Mouse (Mus musculus) neural tube, embryonic 11.5 days (tissue): ENCODE measurements at regions not wholly inside any gene's neighbourhood (a gene's known extent, or its start where the extent isn't known, plus 50 kb on each side); places are given as distances from the start of the nearest gene placed in this dataset.

Experiments used
- ATAC-seq: fragments of 200-750 bp; cut with Nextera tagmentation; 2 replicates; pipeline ENCODE4 v1.8.0; 2017; ENCODE audit warnings: moderate number of reproducible peaks, mild to moderate bottlenecking, moderate TSS enrichment, moderate library complexity; ENCODE audit not compliant: insufficient read depth, low FRiP score, low TSS enrichment
- DNase-seq: peaks from one replicate; pipeline ENCODE4 v3.0.0-alpha.2; 2015; ENCODE audit warnings: low spot score
- H3K27ac ChIP-seq: fragments of 300-500 bp; sonication (generic); 2 replicates; pipeline ENCODE4 v1.5.1; 2014; ENCODE audit warnings: low read depth, mild to moderate bottlenecking, low read length
- H3K27me3 ChIP-seq: fragments of 300-500 bp; sonication (generic); 2 replicates; pipeline ENCODE4 v1.6.1; 2014; ENCODE audit warnings: mild to moderate bottlenecking, low read length, mixed read lengths; ENCODE audit not compliant: control insufficient read depth, insufficient read depth
- H3K36me3 ChIP-seq: fragments of 300-500 bp; sonication (generic); 2 replicates; pipeline ENCODE4 v1.6.1; 2014; ENCODE audit warnings: mild to moderate bottlenecking, low read length, moderate library complexity, mixed read lengths; ENCODE audit not compliant: control insufficient read depth, insufficient read depth
- H3K4me1 ChIP-seq: fragments of 300-500 bp; sonication (generic); 2 replicates; pipeline ENCODE4 v1.6.1; 2014; ENCODE audit warnings: low read length, mixed read lengths; ENCODE audit not compliant: control insufficient read depth, insufficient read depth
- H3K4me2 ChIP-seq: fragments of 300-500 bp; sonication (generic); 2 replicates; pipeline ENCODE4 v1.6.1; 2014; ENCODE audit warnings: low read depth, mild to moderate bottlenecking, moderate library complexity
- H3K4me3 ChIP-seq: fragments of 300-500 bp; sonication (generic); 2 replicates; pipeline ENCODE4 v1.5.1; 2014; ENCODE audit warnings: low read depth, low read length
- H3K9ac ChIP-seq: fragments of 300-500 bp; sonication (generic); 2 replicates; pipeline ENCODE4 v1.6.1; 2014; ENCODE audit warnings: mild to moderate bottlenecking, low read length
- H3K9me3 ChIP-seq: fragments of 300-500 bp; sonication (generic); 2 replicates; pipeline ENCODE4 v1.6.1; 2016; ENCODE audit warnings: low read length; ENCODE audit not compliant: control insufficient read depth
- whole genome bisulfite sequencing: fragments of 180-500 bp; shearing (Covaris S2); extraction: QIAGEN DNeasy Blood & Tissue Kit; methylation state at CpG from one replicate; pipeline ENCODE4 v1.1.7; 2014; 5-methylcytosine and 5-hydroxymethylcytosine counted together

GRCm38 (mm10) chr1:183963286-183963685, 49.8 kb upstream of the Dusp10 start:
- no peak overlapping the region for H3K4me3 ChIP-seq
- H3K9me3 ChIP-seq, result no peaks in the 10 kb centered on the region

More at GRCm38 (mm10) chr1:183963286-183963685, 49.8 kb upstream of the Dusp10 start:
- Histone ChIP-seq H3K27ac (no peak overlapping the region), H3K27me3 (no peaks in the 10 kb centered on the region), H3K36me3 (no peaks in the 10 kb centered on the region), H3K4me1 (no peaks in the 10 kb centered on the region), H3K4me2 (no peak overlapping the region), H3K9ac (no peak overlapping the region)
- ATAC-seq, result no peak
- 84% methylated on average over 4 of the region's 4 CpGs for WGBS
- DNase-seq, result no peak
